Mouse (Mus musculus) layer of hippocampus, adult 18-20 months (tissue): Measurements from ENCODE around the gene Ptprr. TPM values are rescaled to one million over a fixed set of nuclear protein-coding genes. Genes with fewer than 3 reads are reported as not detected.

ENCODE experiments used
- DNase-seq, 2 experiments: peaks; one replicate each; pipeline ENCODE4 v3.0.0; 2022; ENCODE audit warnings: low spot score in 2 of 2
- total RNA-seq, 2 experiments: library from RNA; stranded (reverse); gene quantifications; 2 replicates each; pipeline ENCODE4 v1.2.3; 2021

The Ptprr gene
- total RNA-seq, 2 experiments from 2014 or later = 16.4 to 16.8 TPM

- no peak for DNase-seq
Observed at GRCm38 (mm10) chr10:116194409-116194808, 176.4 kb downstream of the Ptprr start.

DNA sequence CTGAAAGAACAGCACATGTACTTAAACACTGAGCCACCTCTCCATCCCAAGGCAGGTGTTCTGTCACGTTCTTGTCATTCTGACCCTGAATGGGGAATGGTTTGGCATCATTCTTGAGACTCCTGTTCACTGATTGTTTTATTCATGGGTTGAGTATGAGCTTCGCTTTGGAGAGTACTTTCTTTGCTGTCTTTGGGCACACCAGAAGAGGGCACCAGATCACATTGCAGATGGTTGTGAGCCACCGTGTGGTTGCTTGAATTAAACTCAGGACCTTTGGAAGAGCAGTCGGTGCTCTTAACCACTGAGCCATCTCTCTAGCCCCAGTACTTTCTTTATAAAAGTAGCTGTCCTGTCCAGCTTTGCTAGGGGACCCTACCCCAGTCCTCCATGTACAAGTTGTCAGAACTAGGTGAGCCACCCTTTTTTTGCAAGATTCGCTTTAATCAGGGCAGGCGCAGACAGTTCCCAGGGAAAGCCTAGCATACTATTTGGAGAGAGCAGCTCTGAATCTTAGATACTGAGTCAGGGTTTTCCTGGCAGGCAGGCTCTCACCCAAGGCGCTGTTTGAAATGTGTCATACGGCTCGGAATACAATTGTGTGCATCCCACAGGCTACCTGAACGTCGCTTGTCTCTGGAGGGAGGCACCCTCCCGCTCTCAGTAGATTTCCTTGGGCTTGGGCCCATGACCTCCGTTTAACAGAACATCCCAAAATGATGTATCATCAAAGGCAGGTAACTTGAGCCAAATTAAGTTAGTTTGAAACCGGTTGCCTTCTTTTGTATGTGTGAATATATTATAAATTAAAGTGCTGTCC is 178.8 kb downstream of the Ptprr start:
- DNase-seq = peak in 1 of 2 experiments; percentile 47

- DNase-seq = peak in 1 of 2 experiments; percentile 60
Observed at GRCm38 (mm10) chr10:116197416-116197939, 179.5 kb downstream of the Ptprr start.

DNA sequence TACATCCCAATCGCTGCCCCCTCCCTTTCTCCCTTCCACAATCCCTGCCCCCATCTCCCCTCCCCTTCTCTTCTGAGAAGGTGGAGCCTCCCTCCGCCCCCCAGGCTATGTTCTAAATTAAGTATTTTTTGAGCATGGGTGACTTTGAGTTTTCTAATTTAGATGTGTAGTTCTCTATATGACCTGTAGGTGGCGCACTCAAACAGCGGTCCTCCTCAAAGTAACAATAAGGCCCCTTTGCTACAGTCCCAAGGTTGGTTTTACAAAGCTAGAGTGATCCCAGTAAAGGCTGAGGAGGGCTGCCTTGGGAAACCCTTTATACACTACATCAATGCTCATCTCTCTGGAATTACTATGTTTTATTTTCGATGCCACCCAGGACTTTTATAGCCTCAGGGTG is 181.0 kb downstream of the Ptprr start:
- peak in 1 of 2 experiments; percentile 8 for DNase-seq

- no peak for DNase-seq
Observed at GRCm38 (mm10) chr10:116201542-116201941, 183.5 kb downstream of the Ptprr start.

DNA sequence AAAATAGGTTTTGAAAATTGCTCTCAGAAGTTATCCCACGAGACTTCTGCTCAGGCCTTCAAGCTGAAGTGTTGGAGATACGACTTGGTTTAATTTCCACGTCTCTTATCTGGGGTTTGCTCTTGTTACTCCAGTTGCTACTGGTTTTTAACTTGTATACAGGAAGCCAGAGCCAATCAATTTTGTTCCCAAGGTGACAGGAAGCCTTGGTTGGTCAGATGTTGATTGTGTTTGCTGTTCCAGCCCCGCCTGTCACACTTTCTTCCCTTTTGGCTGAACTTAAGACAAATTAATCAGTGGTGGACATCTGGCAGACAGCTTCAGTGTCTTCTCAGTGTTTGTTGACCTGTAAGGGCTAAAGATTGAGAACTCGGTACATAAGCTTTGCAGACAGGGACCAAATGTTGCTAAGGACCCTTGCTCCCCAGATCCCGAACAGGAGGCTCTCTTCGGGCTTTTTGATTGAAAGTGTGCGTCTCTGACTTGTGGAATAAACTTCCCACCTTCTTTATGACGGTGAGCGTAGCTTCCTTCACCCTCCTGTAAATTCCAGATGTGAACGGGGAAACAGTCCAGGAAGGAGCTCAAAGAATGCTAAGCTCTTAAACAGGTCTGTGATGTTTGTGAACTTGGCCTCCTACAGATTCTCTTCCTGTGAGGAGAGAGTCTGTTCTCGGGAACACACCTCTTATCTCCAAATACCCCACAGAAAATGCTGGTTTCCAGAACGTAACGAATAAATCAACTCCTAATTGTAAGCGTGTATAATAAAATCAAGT is 187.8 kb downstream of the Ptprr start:
- no peak for DNase-seq

DNA sequence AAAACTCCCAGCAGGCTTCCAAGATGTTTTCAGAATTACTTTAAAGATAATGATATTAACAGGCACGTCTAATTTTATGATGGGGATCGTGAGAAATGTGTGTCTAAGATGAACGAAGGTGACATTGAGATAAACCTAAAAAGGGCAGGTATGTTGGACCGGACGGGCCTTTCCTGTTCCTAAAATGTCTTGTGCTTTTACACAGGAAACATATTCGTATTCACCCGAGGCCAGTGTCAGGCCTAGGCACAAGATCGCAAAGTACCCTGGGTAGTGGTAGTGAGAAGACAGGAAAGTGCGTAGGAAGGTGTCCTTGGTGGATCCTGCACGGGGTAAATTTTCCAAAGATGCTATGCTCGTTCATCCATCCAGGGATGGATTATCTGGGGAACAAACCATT is 188.4 kb downstream of the Ptprr start:
- DNase-seq = no peak

DNA sequence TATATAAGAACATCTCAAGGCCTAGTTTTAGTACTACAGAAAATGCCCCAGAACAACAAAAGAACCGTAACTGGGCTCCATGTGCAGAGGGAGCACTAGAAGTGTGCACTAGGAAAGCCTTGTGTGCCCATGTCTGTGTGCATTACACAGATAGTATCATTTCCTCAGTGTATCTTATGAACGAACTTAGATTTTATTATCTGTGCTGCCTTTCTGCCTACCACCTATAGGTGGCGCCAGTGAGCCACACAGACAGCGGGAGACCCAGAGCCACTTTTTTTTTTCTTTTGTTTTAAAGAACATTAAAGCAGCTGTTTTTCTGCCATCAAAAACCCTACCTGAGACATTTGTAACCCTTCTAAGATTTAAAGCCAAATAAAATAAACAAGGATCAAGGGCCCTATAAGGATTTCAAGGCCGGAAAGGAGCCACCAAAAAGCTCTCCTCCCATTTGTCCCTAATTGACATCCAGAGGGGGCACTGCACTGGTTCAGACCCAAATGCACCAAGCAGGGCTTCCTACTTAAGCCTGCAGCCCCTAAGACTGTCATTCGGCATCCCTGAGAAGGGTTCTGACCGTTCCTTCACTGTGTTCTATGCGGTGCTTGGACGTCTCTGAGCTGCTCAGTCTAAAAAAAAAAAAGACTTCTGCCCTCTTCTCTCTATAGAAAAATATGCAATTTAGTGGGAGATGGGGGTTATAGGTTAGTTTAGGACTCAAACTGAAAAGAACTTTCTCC is 190.1 kb downstream of the Ptprr start:
- peak; percentile 22 to 70 for DNase-seq

GRCm38 (mm10) chr10:116208727-116209115 is 190.7 kb downstream of the Ptprr start:
- DNase-seq = no peak

DNA sequence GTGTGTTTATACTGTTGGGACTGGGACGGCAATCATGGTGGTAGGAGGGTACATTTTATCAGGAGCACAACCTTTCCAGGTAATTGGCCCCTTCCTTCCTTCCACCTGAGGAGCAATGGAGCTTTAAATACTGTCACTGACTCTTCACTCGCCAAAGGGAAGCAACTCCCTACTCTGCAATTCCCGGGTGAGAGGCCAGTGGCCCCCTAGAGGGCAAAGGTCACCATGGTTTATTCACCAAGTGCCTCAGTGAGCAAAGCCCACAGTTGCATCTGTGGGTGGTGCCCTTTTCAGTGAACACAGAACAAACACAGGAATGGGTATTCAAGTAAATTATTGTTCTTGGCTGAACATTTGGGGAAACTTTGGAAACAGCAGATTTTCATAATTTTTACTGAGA is 194.1 kb downstream of the Ptprr start:
- DNase-seq = no peak

DNA sequence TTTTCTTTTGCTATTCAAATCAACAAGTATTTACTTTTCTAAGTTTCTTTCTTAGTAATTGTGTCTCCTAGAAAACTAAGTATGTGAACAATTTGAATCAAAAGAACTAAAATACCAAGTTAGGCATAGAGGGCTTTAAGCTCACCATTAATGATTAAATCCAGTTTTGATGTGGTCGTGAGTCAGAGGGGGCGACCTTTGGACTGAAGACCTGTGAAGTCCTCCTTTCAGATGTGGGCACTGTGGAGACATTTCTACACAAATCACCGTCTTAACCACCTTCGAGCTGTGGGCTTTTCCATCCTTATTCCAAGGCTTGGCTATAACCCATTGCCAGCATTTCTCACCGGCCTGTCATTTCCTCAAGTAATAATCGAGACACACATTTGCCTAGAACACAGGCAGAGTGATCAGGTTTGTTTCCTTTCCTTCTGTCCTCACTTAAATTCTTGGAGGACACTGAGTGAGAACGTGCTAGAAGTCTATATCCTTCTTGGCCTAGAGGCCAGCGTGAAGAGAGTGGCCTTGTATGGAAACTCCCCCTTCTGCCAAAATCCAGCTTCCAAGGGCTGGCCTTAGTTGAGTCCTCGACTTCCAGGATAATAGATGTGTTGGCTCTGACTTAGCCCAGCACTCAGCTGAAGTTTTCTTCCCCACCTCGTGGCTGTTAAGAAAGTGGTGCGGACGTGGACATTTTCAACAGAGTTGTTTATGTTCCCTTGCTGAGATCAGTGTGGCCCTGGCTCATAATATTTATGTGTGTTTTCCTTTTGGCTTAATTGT is 202.5 kb downstream of the Ptprr start:
- DNase-seq = no peak

- no peak for DNase-seq
Observed at GRCm38 (mm10) chr10:116235299-116235698, 217.3 kb downstream of the Ptprr start.

DNA sequence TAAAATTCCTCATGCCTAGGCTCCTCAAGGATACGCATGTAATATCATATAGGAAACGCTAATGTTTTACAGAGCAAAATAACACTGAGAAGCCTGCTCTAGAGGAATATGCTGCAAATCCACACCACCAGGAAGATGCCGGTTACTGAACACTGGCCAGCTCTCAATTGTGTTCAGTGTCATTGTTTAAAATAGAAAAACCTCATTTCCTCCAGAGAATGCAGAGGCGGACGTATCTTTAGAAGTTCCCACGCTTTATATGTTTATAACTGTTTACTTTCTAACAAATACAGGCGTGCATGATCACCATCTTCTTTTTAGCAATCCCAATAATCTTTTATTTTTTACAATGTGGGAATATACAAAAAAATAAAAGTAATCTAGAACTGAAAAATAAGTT is 224.2 kb downstream of the Ptprr start:
- no peak for DNase-seq

- no peak for DNase-seq
Observed at GRCm38 (mm10) chr10:116243373-116243772, 225.4 kb downstream of the Ptprr start.

- no peak for DNase-seq
Observed at GRCm38 (mm10) chr10:116245632-116246031, 227.6 kb downstream of the Ptprr start.

DNA sequence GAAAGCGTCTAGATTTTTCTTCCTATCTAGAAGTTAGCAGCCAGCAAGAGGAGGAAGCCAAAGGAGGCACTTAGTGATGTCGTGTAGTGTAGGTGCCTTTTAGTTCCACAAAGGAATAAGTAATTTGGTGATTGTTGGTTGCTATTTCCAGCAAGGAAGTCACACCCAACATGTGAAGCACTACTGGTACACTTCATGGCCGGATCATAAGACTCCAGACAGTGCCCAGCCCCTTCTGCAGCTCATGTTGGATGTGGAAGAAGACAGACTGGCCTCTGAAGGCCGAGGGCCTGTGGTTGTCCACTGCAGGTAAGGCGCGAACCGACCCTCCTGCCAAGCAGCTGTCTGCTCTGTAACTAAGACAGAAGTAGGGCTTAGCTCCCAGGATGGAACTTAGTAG is 234.7 kb downstream of the Ptprr start:
- DNase-seq = no peak

DNA sequence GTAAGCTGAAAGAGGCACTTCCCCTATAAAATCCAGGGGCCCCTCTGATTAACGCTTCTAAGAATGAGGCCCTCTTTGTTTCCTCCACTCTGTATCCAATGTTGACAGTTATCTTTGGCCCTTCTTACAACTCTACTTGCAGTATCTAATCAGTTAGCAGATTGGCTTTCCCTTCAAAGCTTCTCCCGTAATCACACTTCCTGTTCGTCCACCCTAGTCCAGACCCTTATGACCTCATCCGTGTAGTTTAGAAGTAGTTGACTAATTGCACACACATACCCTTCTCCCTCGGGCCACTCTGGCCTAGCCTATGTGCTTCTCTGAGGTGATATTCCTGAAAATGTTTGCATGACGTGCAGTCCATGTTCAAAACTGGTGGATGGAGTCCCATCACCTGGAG is 236.0 kb downstream of the Ptprr start:
- DNase-seq = no peak

DNA sequence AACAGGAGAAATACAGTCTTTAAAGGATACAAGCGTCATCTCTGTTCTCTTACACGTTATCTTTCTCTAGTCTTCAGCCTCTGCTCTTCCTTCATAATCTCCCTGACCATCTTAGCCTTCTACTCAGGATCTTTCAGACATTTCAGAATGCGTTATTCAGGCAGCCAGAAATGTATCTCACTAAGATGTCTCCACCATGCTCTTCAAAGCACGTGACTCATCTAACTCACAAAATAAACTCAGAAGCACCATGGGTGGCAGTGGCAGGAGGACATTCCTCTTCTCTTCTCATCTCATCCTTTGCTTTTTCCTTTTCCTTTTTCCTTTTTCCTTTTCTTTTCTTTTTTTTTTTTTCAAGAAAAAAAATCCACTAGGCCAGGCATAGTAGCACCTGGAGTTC is 241.3 kb downstream of the Ptprr start:
- DNase-seq = no peak

DNA sequence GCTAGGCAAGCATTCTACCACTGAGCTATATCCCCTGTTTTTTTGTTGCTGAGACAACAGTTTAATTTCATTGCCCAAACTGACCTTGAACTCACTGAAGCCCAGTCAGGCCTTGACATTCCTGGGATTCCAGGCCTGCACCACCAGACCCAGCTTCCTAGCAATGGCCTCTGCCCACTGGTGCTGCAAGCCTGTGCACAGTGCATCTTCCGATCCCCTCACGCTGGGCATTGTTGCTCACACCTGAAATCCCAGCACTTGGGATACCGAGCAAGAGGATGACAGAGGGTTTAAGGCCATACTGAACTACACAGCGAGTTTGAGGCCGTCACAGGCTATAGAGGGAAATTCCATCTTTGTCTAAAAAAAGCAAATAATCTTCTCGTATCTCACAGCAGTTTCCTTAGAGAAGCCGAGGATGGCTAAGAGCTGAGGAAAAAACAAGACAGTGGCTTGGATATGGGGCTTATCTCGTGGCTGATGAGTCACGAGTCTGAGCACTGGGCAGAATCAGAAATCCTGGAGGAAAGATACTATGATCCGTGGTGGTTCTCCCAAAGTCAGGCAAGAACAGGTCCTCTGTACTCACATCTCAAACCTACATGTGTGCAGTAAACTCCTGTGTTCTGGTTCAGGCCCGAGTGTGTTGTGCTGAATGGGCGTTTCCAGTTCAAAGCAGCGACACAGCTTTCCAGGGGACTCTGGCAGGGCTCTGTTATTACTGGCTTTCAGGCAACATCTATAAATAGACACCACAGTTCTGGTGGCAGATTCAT is 242.8 kb downstream of the Ptprr start:
- peak in 1 of 2 experiments; percentile 40 for DNase-seq

DNA sequence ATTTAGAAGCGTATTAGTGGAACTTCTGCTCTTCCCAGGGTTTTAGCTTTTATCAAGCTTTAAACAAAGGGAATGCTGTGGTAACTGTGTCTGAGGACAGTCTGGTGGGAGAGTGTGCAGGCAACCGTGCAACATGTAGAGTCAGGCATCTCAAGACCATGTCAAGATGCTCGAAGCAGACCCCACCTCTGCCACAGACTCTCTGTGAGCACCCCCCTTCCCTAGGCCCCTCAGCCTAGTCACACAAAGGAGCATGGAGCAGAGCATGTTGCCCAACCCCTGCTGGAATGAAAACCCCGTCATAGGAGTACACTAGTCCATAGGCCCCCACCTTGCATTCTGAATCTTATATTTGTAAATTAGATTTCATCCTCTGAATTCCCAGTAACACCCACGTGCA is 243.5 kb downstream of the Ptprr start:
- DNase-seq = no peak
